Mouse (Mus musculus) skeletal muscle tissue, adult 2 months (tissue): ENCODE measurements around the gene Gm20422.
"Not testable (repeated sequence)": the region's sequence is repeated elsewhere in the genome, so short reads cannot be mapped to it uniquely, and the experiment has no call there.

Source experiments
- DNase-seq: peaks from one replicate; pipeline ENCODE4 v3.0.0-alpha.2; 2012; ENCODE audit warnings: low read depth, low spot score

The Gm20422 gene

GRCm38 (mm10) chr8:69710624-69711023, 64.1 kb downstream of the Gm20422 start, which contains the start of gene Zfp869:
Zfp869 (minus strand) TSS chr8:69710724.
- not testable (repeated sequence) for DNase-seq

GRCm38 (mm10) chr8:69701810-69702209, 72.9 kb downstream of the Gm20422 start:
- DNase-seq, result no peak
